Mouse (Mus musculus) fat pad, adult 2 months (tissue): ENCODE results near the gene Megf6.

Source experiments
- DNase-seq: peaks from one replicate; pipeline ENCODE4 v3.0.0-alpha.2; 2011; ENCODE audit warnings: low read depth, low spot score; ENCODE audit errors: extremely low read depth

Gene Megf6

GRCm38 (mm10) chr4:154170506-154171150 is at the start of gene Megf6:
TSS of gene Megf6 (plus strand) at chr4:154170730.
- no peak for DNase-seq

GRCm38 (mm10) chr4:154121800-154122199 is 48.7 kb upstream of the Megf6 start:
- no peak for DNase-seq

- DNase-seq = no peak
Measured at GRCm38 (mm10) chr4:154122374-154122773, 48.2 kb upstream of the Megf6 start.

- DNase-seq = no peak
Measured at GRCm38 (mm10) chr4:154123553-154123952, 47.0 kb upstream of the Megf6 start.

GRCm38 (mm10) chr4:154125202-154125601 is 45.3 kb upstream of the Megf6 start:
- no peak for DNase-seq

- no peak for DNase-seq
Measured at GRCm38 (mm10) chr4:154127273-154127672, 43.3 kb upstream of the Megf6 start.

GRCm38 (mm10) chr4:154129950-154130349 is 40.6 kb upstream of the Megf6 start:
- DNase-seq = no peak

- DNase-seq = no peak
Measured at GRCm38 (mm10) chr4:154131894-154132293, 38.6 kb upstream of the Megf6 start.

GRCm38 (mm10) chr4:154134803-154135202 is 35.7 kb upstream of the Megf6 start:
- DNase-seq = no peak

GRCm38 (mm10) chr4:154137139-154137538 is 33.4 kb upstream of the Megf6 start:
- DNase-seq = no peak

- no peak for DNase-seq
Measured at GRCm38 (mm10) chr4:154139671-154140181, 30.8 kb upstream of the Megf6 start.

GRCm38 (mm10) chr4:154140182-154140212 is 30.5 kb upstream of the Megf6 start, which contains the start of gene Trp73:
TSS of gene Trp73 (minus strand) at chr4:154140208.
- DNase-seq = no peak

- DNase-seq = no peak
Measured at GRCm38 (mm10) chr4:154140213-154141008, 30.1 kb upstream of the Megf6 start.

- DNase-seq = no peak
Measured at GRCm38 (mm10) chr4:154141009-154141867, 29.3 kb upstream of the Megf6 start.

GRCm38 (mm10) chr4:154142211-154143040 is 28.1 kb upstream of the Megf6 start, which contains the start of gene Wrap73:
TSS of gene Wrap73 (plus strand) at chr4:154142372.
- DNase-seq = peak; percentile 46

- DNase-seq = no peak
Measured at GRCm38 (mm10) chr4:154144712-154145111, 25.8 kb upstream of the Megf6 start.

GRCm38 (mm10) chr4:154146342-154146741 is 24.2 kb upstream of the Megf6 start:
- no peak for DNase-seq

GRCm38 (mm10) chr4:154154104-154154503 is 16.4 kb upstream of the Megf6 start:
- no peak for DNase-seq

- DNase-seq = no peak
Measured at GRCm38 (mm10) chr4:154156050-154156449, 14.5 kb upstream of the Megf6 start.

GRCm38 (mm10) chr4:154157970-154158662 is 12.4 kb upstream of the Megf6 start:
- no peak for DNase-seq
